Mouse (Mus musculus): ENCODE results near the gene Plgrkt. TPM values are rescaled to one million over a fixed set of nuclear protein-coding genes. Genes with fewer than 3 reads are reported as not detected.

Plgrkt gene
- polyA plus RNA-seq, 1 experiment from 2014 or later = 50.6 TPM

DNA sequence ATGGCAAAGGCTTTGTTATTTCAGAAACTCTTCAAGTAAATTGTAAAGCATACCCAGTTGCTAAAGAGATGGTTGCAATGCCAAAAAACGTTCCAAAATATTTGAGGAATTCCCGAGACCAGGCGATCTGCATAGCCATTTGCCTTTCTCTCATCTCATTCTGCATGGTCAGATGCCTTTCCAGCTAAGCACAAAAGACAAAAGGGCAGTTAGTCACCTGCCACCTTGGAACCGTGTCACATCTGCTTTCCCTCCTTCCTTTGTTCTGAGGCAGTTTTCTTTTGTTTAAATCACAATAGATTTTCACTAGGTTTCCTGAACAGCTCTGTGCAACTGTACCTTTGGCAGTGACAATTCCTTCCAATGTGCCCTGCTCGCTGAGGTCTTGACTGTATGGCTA is 16.2 kb downstream of the Plgrkt start:
- H3K27me3 ChIP-seq (replicated peaks; ENCODE audit: insufficient read depth, low read length) = no peaks in the 10 kb centered on the region
- DNase-seq (ENCODE audit: low spot score) = no peak

GRCm38 (mm10) chr19:29345636-29346035 is 21.6 kb downstream of the Plgrkt start:
- Histone ChIP-seq H3K27ac (ENCODE audit: low read length) (no peak overlapping the region), H3K4me3 (ENCODE audit: low read depth, low read length) (no peak overlapping the region), H3K4me1 (ENCODE audit: insufficient read depth, low read depth, low read length) (no peaks in the 10 kb centered on the region), H3K9ac (replicated peaks; ENCODE audit: low read depth) (no peak overlapping the region), H3K4me2 (replicated peaks; ENCODE audit: low read depth, low read length) (no peak overlapping the region), H3K27me3 (replicated peaks; ENCODE audit: insufficient read depth, low read length) (no peaks in the 10 kb centered on the region), H3K36me3 (ENCODE audit: insufficient read depth, low read length) (no peaks in the 10 kb centered on the region), H3K9me3 (ENCODE audit: low read length) (no peaks in the 10 kb centered on the region)
- DNase-seq (ENCODE audit: low spot score) = no peak
- ATAC-seq = no peak
- 64% methylated on average over 6 of the region's 6 CpGs for WGBS
- TF ChIP-seq CTCF (IDR thresholded peaks at IDR 0.05) (no peak), EP300 (IDR thresholded peaks at IDR 0.05) (no peak)

More for the DNA sequence above, 16.2 kb downstream of the Plgrkt start:
- TF ChIP-seq CTCF (IDR thresholded peaks at IDR 0.05) (no peak), EP300 (IDR thresholded peaks at IDR 0.05) (no peak)
- Histone ChIP-seq H3K9ac (replicated peaks; ENCODE audit: low read depth) (no peak overlapping the region), H3K4me2 (replicated peaks; ENCODE audit: low read depth, low read length) (no peak overlapping the region), H3K4me3 (ENCODE audit: low read depth, low read length) (no peak overlapping the region), H3K27ac (ENCODE audit: low read length) (no peak overlapping the region), H3K36me3 (ENCODE audit: insufficient read depth, low read length) (no peaks in the 10 kb centered on the region), H3K9me3 (ENCODE audit: low read length) (no peaks in the 10 kb centered on the region), H3K4me1 (ENCODE audit: insufficient read depth, low read depth, low read length) (no peaks in the 10 kb centered on the region; the same call in 1 of the 2 replicates)
- 34% methylated on average over 5 of the region's 5 CpGs for WGBS
- ATAC-seq = no peak

DNA sequence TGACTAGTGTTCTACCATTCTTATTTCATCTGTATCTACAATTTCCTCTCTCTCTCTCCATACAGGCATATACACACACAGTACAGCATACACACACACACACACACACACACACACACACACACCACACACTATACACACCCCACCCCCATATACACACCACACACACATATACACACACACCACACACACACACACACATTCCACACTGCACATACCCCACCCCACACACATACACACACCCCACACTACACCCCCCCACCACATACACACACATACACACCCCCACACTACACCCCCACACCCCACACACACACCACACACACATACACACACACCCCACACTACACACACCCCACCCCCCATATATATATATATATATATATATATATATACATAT is 22.3 kb downstream of the Plgrkt start:
- H3K9ac ChIP-seq (replicated peaks; ENCODE audit: low read depth) = no peak overlapping the region
- no peak overlapping the region for H3K27ac ChIP-seq (ENCODE audit: low read length)
- no peak for DNase-seq (ENCODE audit: low spot score)
- no peaks in the 10 kb centered on the region for H3K27me3 ChIP-seq (replicated peaks; ENCODE audit: insufficient read depth, low read length)
- no peaks in the 10 kb centered on the region for H3K9me3 ChIP-seq (ENCODE audit: low read length)
- H3K4me3 ChIP-seq (ENCODE audit: low read depth, low read length) = no peak overlapping the region
- no peaks in the 10 kb centered on the region for H3K4me1 ChIP-seq (ENCODE audit: insufficient read depth, low read depth, low read length)
- no peak for ATAC-seq
- no peaks in the 10 kb centered on the region for H3K36me3 ChIP-seq (ENCODE audit: insufficient read depth, low read length)
- no peak for TF ChIP-seq EP300 (IDR thresholded peaks at IDR 0.05)
- no peak for TF ChIP-seq CTCF (IDR thresholded peaks at IDR 0.05)
- H3K4me2 ChIP-seq (replicated peaks; ENCODE audit: low read depth, low read length) = no peak overlapping the region

DNA sequence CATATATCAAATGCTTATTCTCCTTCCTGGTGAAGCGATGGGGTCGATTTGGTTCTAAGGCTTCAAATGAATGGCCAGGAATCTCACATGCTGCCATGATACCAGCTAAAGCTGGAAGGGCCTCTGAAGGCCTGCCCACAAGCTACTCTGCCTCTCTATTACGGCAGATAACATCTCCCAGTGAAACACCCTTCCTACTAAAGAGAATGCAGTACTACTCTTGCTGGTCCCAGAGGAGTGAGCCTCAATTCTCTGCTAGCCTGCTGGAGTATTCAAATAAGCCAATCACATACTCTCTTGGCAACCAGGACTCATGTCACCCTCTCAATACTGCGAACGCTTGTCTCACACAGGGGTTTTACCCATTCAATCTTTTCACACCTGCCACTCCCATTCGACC is 24.9 kb downstream of the Plgrkt start:
- Histone ChIP-seq H3K36me3 (ENCODE audit: insufficient read depth, low read length) (no peaks in the 10 kb centered on the region), H3K4me3 (ENCODE audit: low read depth, low read length) (no peak overlapping the region), H3K4me1 (ENCODE audit: insufficient read depth, low read depth, low read length) (no peaks in the 10 kb centered on the region), H3K27me3 (replicated peaks; ENCODE audit: insufficient read depth, low read length) (no peaks in the 10 kb centered on the region), H3K9me3 (ENCODE audit: low read length) (no peaks in the 10 kb centered on the region), H3K27ac (ENCODE audit: low read length) (no peak overlapping the region), H3K4me2 (replicated peaks; ENCODE audit: low read depth, low read length) (no peak overlapping the region), H3K9ac (replicated peaks; ENCODE audit: low read depth) (no peak overlapping the region)
- ATAC-seq (no peak), DNase-seq (ENCODE audit: low spot score) (no peak)
- 78% methylated on average over 6 of the region's 6 CpGs for WGBS
- TF ChIP-seq CTCF (IDR thresholded peaks at IDR 0.05) (no peak), EP300 (IDR thresholded peaks at IDR 0.05) (no peak)

- Histone ChIP-seq H3K9me3 (ENCODE audit: low read length) (no peaks in the 10 kb centered on the region), H3K4me3 (ENCODE audit: low read depth, low read length) (no peak overlapping the region), H3K4me1 (ENCODE audit: insufficient read depth, low read depth, low read length) (no peaks in the 10 kb centered on the region), H3K9ac (replicated peaks; ENCODE audit: low read depth) (no peak overlapping the region), H3K27ac (ENCODE audit: low read length) (no peak overlapping the region), H3K36me3 (ENCODE audit: insufficient read depth, low read length) (no peaks in the 10 kb centered on the region), H3K4me2 (replicated peaks; ENCODE audit: low read depth, low read length) (no peak overlapping the region), H3K27me3 (replicated peaks; ENCODE audit: insufficient read depth, low read length) (no peaks in the 10 kb centered on the region)
- DNase-seq (ENCODE audit: low spot score) (no peak), ATAC-seq (no peak)
- 72% methylated on average over 4 of the region's 4 CpGs for WGBS
- TF ChIP-seq EP300 (IDR thresholded peaks at IDR 0.05) (no peak), CTCF (IDR thresholded peaks at IDR 0.05) (no peak)
Observed at GRCm38 (mm10) chr19:29341029-29341428, 26.2 kb downstream of the Plgrkt start.

DNA sequence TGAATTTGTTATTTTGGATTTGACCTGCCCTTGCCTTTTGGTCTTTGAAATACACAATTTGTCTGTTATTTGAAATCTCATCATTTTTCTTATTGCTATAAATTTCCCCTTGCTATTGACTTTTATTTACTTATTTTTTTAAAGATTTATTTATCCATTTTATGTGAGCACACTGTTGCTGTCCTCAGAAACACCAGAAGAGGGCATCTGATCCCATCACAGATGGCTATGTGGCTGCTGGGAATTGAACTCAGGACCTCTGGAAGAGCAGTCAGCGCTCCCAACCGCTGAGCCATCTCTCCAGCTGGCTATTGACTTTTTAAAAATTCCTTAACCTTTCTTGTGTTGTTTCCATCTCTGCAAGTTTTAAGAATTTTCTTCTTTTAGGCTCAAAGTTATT is 30.6 kb downstream of the Plgrkt start:
- Histone ChIP-seq H3K27me3 (replicated peaks; ENCODE audit: insufficient read depth, low read length) (peaks cover 8% of the 10 kb centered on the region; the same call in 1 of the 2 replicates), H3K4me3 (ENCODE audit: low read depth, low read length) (no peak overlapping the region), H3K27ac (ENCODE audit: low read length) (no peak overlapping the region), H3K4me2 (replicated peaks; ENCODE audit: low read depth, low read length) (no peak overlapping the region), H3K9me3 (ENCODE audit: low read length) (no peaks in the 10 kb centered on the region), H3K36me3 (ENCODE audit: insufficient read depth, low read length) (no peaks in the 10 kb centered on the region), H3K9ac (replicated peaks; ENCODE audit: low read depth) (no peak overlapping the region), H3K4me1 (ENCODE audit: insufficient read depth, low read depth, low read length) (0 out of 2 replicates have a peak, but pooled peaks cover 6% of the 10 kb centered on the region)
- no peak for TF ChIP-seq EP300 (IDR thresholded peaks at IDR 0.05)
- no peak for TF ChIP-seq CTCF (IDR thresholded peaks at IDR 0.05)
- DNase-seq (ENCODE audit: low spot score) = no peak
- no peak for ATAC-seq
- WGBS = 76% methylated on average over 2 of the region's 2 CpGs

Measured in lung, postnatal 0 days (tissue).